Mouse (Mus musculus): ENCODE data around the gene Syndig1. TPM values are rescaled to one million over a fixed set of nuclear protein-coding genes. Genes with fewer than 3 reads are reported as not detected.

Gene Syndig1
- 1.9 TPM for polyA plus RNA-seq (2014; fragmentation: Illumina TruSeq; extraction: RNeasy Lipid Tissue Mini Kit (QIAGEN cat#74804); ENCODE audit: low read depth, low replicate concordance)

GRCm38 (mm10) chr2:149828911-149829310, at the start of gene Syndig1:
TSS of gene Syndig1 (plus strand) at chr2:149829211.

GRCm38 (mm10) chr2:149830536-149831458, 1.8 kb downstream of the Syndig1 start, which contains the start of gene C530025M09Rik:
TSS of gene C530025M09Rik (minus strand) at chr2:149831213.

Other genes with a start within 250 kb of the Syndig1 start
- gene C530025M09Rik, start 2.0 kb downstream of the Syndig1 start, polyA plus RNA-seq (2014; fragmentation: Illumina TruSeq; extraction: RNeasy Lipid Tissue Mini Kit (QIAGEN cat#74804); ENCODE audit: low read depth, low replicate concordance): not detected

All from sigmoid colon, adult 10 weeks (tissue).